In genomic region chr12:102429656-102430055, GRCm38 (mm10) we compare ENCODE assay signal across 20 mouse cellular contexts. TPM values are rescaled to one million over a fixed set of nuclear protein-coding genes. Genes with fewer than 3 reads are reported as not detected.
DNase-seq lines count a peak whose midpoint lies in the region; ATAC-seq and TF ChIP-seq lines count a peak whose summit lies in the region.
"Had no signal": no experiment of that assay in that cellular context is flagged by ENCODE, and none has a peak within 500 bp of the region (broad histone marks: within the 10 kb centered on the region; RNA-seq: fewer than 3 reads in every experiment).

No protein-coding gene starts in this region.

- H3K4me1 ChIP-seq in G1E (ENCODE audit: insufficient read depth, low read depth, low read length): peaks cover 35% of the 10 kb centered on the region
- H3K4me1 ChIP-seq: forebrain, embryonic 12.5 days; hindbrain, embryonic 10.5 days; intestine, embryonic 15.5 days had no signal

- intact Hi-C loops in left cerebral cortex, postnatal 36 days (cut with DNase I): no loop called here

- no peaks in the 10 kb centered on the region for H3K9me3 ChIP-seq in G1E (replicated peaks)
- H3K9me3 ChIP-seq: embryonic facial prominence, embryonic 15.5 days; forebrain, embryonic 12.5 days; intestine, embryonic 15.5 days had no signal

- no peak for TF ChIP-seq CTCF in G1E (IDR thresholded peaks at IDR 0.05; ENCODE audit: low read depth, low read length)

- no peaks in the 10 kb centered on the region for H3K27me3 ChIP-seq in G1E (ENCODE audit: insufficient read depth, low read length)
- H3K27me3 ChIP-seq: embryonic facial prominence, embryonic 15.5 days; forebrain, embryonic 12.5 days; heart, embryonic 12.5 days; intestine, embryonic 15.5 days; Patski had no signal

- H3K36me3 ChIP-seq in G1E (replicated peaks): no peaks in the 10 kb centered on the region
- H3K36me3 ChIP-seq in macrophage (ENCODE audit: inconsistent target): peaks cover 57% of the 10 kb centered on the region
- H3K36me3 ChIP-seq: embryonic facial prominence, embryonic 15.5 days; intestine, embryonic 15.5 days had no signal

- 82% methylated on average over 4 of the region's 5 CpGs for WGBS in macrophage (ENCODE audit: missing documents)

- H3K79me2 ChIP-seq in macrophage (ENCODE audit: inconsistent target): peaks cover 76% of the 10 kb centered on the region

- H3K4me3 ChIP-seq in G1E (ENCODE audit: low read depth, low read length) (no peak overlapping the region), macrophage (ENCODE audit: inconsistent target) (no peak overlapping the region)
- H3K4me3 ChIP-seq: embryonic facial prominence, embryonic 15.5 days; forebrain, embryonic 12.5 days; heart, embryonic 12.5 days; hindbrain, embryonic 10.5 days; intestine, embryonic 15.5 days had no signal

- peak; percentile 38 for ATAC-seq in G1E (ENCODE audit: extremely low read depth, insufficient number of reproducible peaks, low FRiP score, poor library complexity, severe bottlenecking)
- ATAC-seq: forebrain, embryonic 16.5 days; intestine, embryonic 15.5 days; Patski had no signal

- H3K27ac ChIP-seq in macrophage: peak overlapping the region; percentile 17; the same call in 1 of the 2 replicates
- H3K27ac ChIP-seq: embryonic facial prominence, embryonic 15.5 days; forebrain, embryonic 12.5 days; hindbrain, embryonic 10.5 days; hindbrain, embryonic 14.5 days; intestine, embryonic 15.5 days had no signal

- DNase-seq in heart, adult 11 months: peak; percentile 75
- DNase-seq in heart, adult 18-20 months: no peak
- DNase-seq in A20 (ENCODE audit: low read depth, low spot score) (peak; percentile 14), G1E (ENCODE audit: low spot score) (no peak)
- DNase-seq in left cerebral cortex, postnatal 36 days (ENCODE audit: low spot score in 2 of 2): no peak
- DNase-seq in left cerebral cortex, adult 11 months (ENCODE audit: low spot score): no peak
- DNase-seq in kidney, adult 8-10 months: no peak
- DNase-seq: adrenal gland, adult 2 months; adrenal gland, postnatal 25 days; cerebellum, adult 8-10 months; gastrocnemius, postnatal 10 days had no signal

RNA-seq across cellular contexts. Expression of gene Lgmn, which starts 10.0 kb away (rescaled TPM):
- total RNA-seq in heart, adult 18-20 months (2021): 10 to 100 TPM; 60.6 to 61.5 TPM
- total RNA-seq in G1E (2014; fragmentation: Nextera tagmentation) (22.0 and 33.8 TPM in 2 replicates), G1E (2017) (14.0 and 17.3 TPM in 2 replicates)
- polyA plus RNA-seq in G1E (2012) (1.7 TPM in 2 replicates), macrophage (2018) (1,992 to 3,134 TPM (median 2,166 TPM) in 3 replicates)
- 100 to 1,000 TPM in 25 of 26 experiments, 10 to 100 TPM in 1; 88.6 to 854 (median 496) TPM for total RNA-seq in macrophage (2018; cell fraction: chromatin; rRNA removed)
- total RNA-seq in macrophage (2018; cell fraction: cytosol; rRNA removed): 1,000 to 10,000 TPM; 1,640 to 2,709 (median 2,101) TPM
- total RNA-seq in macrophage (2018; cell fraction: nucleus; rRNA removed): 1,000 to 10,000 TPM in 25 of 26 experiments, 100 to 1,000 TPM in 1; 456 to 3,671 (median 2,465) TPM
- total RNA-seq in left cerebral cortex, postnatal 36 days (2021): 100 to 1,000 TPM; 101 to 114 TPM

RNA-seq across cellular contexts. Expression of gene Golga5, which starts 39.3 kb away (rescaled TPM):
- 10 to 100 TPM; 25.7 to 28.3 TPM for total RNA-seq in heart, adult 18-20 months (2021)
- 60.6 and 63.6 TPM in 2 replicates for total RNA-seq in G1E (2014; fragmentation: Nextera tagmentation)
- 74.1 and 86.3 TPM in 2 replicates for total RNA-seq in G1E (2017)
- polyA plus RNA-seq in G1E (2012): 7.5 and 10.1 TPM in 2 replicates
- total RNA-seq in macrophage (2018; cell fraction: chromatin; rRNA removed): 10 to 100 TPM; 22.0 to 67.7 (median 45.9) TPM
- total RNA-seq in macrophage (2018; cell fraction: cytosol; rRNA removed): 10 to 100 TPM; 16.6 to 31.3 (median 26.2) TPM
- 10 to 100 TPM; 19.4 to 41.1 (median 29.3) TPM for total RNA-seq in macrophage (2018; cell fraction: nucleus; rRNA removed)
- polyA plus RNA-seq in macrophage (2018): 27.9 to 40.8 TPM (median 29.5 TPM) in 3 replicates
- 10 to 100 TPM; 29.1 to 29.5 TPM for total RNA-seq in left cerebral cortex, postnatal 36 days (2021)

Comparison
In these comparisons a context has a peak if more than half of its experiments do, and no peak if none do; other contexts are left out.
1. DNase-seq: peak in heart, adult 11 months (single experiment) and A20 (single experiment); none in heart, adult 18-20 months (0 of 2), G1E (single experiment), left cerebral cortex, postnatal 36 days (0 of 2), left cerebral cortex, adult 11 months (single experiment) and kidney, adult 8-10 months (0 of 2).